Mouse (Mus musculus) ES-E14 (cell line): ENCODE data around the gene Cog5.

Experiments used
- HCFC1 ChIP-seq: IDR thresholded peaks from 2 replicates; pipeline ENCODE4 v1.6.1; 2012; ENCODE audit warnings: low read length, inconsistent platforms, borderline replicate concordance; ENCODE audit not compliant: insufficient read depth
- MAFK ChIP-seq: IDR thresholded peaks from 2 replicates; pipeline ENCODE4 v1.6.1; 2014; ENCODE audit warnings: mild to moderate bottlenecking, low read depth, low read length, inconsistent platforms; ENCODE audit not compliant: insufficient read depth
- ZC3H11A ChIP-seq: IDR thresholded peaks from 2 replicates; pipeline ENCODE4 v1.6.1; 2012; ENCODE audit warnings: low read depth, mild to moderate bottlenecking, inconsistent platforms, low read length, borderline replicate concordance
- ZNF384 ChIP-seq: IDR thresholded peaks from 2 replicates; pipeline ENCODE4 v1.6.1; 2012; ENCODE audit warnings: low read depth, low read length, inconsistent platforms

DNA sequence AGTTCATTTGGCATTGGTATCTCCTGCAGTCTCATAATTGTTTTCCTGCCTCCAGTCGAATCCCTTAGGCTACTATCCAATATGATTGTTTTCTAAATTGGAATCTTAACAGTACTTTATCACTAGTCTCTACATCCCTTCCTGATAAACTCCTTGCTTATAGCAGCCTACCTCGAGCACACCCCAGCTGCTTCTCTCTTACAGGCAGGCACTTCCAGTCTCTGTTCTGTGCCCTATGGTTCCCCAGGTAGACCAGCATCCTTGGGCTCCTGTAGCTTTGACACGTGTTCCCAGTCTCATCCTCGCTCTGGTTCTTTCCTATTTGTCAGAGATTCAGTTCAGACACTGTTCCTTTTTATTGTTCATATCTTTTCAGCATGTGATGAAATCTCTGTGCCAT is 229.7 kb downstream of the Cog5 start:
- TF ChIP-seq ZNF384 (no peak), HCFC1 (no peak), MAFK (no peak), ZC3H11A (no peak)
